Mouse (Mus musculus) heart, postnatal 36 days (tissue): ENCODE data around the gene Gmppa. TPM values are rescaled to one million over a fixed set of nuclear protein-coding genes. Genes with fewer than 3 reads are reported as not detected.
A peak's percentile ranks its signal among the peaks of the same experiment; 100 is the strongest.

ENCODE experiments used
- DNase-seq, 2 experiments: peaks; one replicate each; pipeline ENCODE4 v3.0.0; 2021 to 2022
- intact Hi-C: fragments of 180-260 bp; cut with DNase I; formaldehyde crosslinking; loops from one replicate; pipeline ENCODE4 v1.15.1; 2025
- total RNA-seq, 2 experiments: library from RNA; stranded (reverse); gene quantifications; 2 replicates each; pipeline ENCODE4 v1.2.3; 2021

Gmppa gene
- 10 to 100 TPM; 35.5 to 39.9 TPM for total RNA-seq

DNA sequence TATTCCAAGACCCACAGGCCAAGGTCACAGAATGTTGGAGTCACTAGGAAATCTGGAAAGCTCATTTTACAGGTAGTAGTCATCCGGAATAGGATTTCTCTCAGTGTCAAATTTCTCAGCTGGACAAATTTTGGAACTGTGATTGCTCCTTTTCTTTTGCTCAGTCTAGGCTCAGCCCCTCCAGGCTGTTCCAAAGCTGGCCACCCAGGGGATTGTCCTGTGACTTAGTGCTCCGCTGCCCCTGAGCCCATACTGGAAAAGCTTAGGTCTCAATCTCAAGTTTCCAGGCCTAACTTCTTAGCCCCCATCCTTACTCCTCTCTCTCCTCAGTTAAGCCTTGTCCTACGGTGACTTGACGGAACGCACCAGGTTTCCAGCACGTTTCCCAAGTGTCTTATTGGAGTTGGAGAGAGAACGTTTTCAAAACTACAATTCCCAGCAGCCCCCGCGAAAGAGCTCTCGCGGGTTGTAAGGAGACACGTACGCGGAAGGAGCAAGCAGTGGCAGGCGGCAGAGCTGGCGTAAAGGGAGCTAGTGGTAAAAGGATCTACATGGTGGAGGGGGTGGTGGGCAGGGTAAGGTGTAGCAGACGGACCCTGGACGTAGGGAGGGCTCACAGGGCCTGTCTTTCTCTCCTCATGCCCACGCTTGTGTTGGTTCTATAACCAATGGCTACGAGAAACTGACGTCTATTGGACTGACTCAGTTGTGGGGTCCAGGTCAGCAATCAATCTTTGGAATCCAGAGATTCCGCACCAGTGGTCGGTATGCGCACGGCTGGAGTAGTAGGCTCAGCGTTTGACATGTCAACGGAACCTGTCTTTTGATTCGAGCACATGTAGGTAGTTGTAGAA, at the start of gene Gmppa:
TSS of gene Gmppa (plus strand) at position 456 of the 854 bp plus-strand sequence.
- intact Hi-C loops, result no loop called here

DNA sequence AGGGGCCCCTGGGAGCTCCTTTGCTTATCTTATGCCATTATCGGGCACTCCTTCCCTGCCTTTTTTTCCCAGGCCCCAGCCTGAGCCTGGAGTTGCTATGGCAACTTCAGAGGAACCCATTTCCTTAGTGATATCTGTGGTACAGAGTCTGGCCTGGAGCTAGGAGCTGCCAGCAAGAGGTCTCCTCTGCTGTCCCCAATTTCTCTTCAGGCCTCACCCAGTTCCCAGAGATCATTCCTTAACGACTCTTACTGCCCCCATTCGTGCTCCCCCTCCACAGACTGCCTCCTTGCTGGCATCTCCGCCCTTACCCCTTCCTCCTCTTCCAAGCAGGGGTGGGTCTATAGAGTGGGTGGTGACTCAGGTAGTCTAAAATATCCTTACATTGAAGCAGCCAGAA, 49.6 kb upstream of the Gmppa start:
- intact Hi-C loops, result loop anchor here (5.0 kb wide), 1 partner anchor 39 kb away; no protein-coding TSS in a partner anchor
- no peak for DNase-seq

More for the DNA sequence above, at the start of gene Gmppa:
- DNase-seq, result peak; percentile 82 to 83

DNA sequence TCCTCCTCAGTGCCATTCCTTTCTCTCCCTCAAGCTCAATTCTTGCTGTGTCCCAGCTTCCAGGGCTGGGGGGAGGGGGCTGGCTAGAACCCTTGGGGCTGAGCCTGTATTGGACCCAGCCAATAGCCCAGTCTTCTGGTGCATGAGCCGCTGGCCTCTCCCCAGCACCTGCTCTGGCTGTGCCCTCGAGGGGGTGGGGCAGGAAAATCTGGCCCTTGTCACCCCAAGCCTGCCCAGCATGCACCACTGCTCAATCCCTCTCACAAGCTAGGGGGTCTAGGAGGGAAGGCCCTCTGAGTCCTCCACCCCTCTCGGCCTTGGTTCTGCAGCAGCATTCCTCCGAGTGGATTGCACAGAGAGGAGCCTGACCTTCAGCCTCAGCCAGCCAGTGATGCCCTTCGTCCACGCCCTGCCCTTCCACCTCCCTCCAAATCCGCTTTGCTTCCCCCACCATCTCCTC, 48.2 kb upstream of the Gmppa start:
- DNase-seq, result no peak
- intact Hi-C loops, result loop anchor here (5.0 kb wide), 1 partner anchor 40 kb away; no protein-coding TSS in a partner anchor

DNA sequence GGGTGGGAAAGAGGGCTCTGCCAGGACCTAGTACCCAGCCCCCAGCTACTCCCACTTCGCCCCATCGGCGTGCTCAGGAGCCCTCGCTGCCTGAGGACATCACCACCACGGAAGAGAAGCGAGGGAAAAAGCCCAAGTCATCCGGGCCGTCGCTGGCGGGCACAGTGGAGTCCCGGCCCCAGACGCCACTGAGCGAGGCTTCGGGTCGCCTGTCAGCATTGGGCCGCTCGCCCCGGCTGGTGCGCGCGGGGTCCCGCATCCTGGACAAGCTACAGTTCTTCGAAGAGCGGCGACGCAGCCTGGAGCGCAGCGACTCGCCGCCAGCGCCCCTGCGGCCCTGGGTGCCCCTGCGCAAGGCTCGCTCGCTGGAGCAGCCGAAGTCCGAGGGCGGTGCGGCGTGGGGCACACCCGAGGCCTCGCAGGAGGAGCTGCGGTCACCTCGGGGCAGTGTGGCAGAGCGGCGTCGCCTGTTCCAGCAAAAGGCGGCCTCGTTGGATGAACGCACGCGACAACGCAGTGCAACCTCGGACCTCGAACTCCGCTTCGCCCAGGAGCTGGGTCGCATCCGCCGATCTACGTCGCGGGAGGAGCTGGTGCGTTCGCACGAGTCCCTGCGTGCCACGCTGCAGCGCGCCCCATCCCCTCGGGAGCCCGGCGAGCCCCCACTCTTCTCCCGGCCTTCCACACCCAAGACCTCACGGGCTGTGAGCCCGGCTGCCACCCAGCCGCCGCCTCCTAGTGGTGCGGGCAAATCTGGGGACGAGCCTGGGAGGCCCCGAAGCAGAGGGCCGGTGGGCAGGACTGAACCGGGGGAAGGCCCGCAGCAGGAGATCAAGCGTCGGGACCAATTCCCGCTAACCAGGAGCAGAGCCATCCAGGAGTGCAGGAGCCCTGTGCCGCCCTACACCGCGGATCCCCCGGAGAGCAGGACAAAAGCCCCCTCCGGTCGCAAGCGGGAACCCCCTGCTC, 47.5 kb upstream of the Gmppa start:
- no peak for DNase-seq
- intact Hi-C loops, result loop anchor here (5.0 kb wide), 1 partner anchor 41 kb away; no protein-coding TSS in a partner anchor

DNA sequence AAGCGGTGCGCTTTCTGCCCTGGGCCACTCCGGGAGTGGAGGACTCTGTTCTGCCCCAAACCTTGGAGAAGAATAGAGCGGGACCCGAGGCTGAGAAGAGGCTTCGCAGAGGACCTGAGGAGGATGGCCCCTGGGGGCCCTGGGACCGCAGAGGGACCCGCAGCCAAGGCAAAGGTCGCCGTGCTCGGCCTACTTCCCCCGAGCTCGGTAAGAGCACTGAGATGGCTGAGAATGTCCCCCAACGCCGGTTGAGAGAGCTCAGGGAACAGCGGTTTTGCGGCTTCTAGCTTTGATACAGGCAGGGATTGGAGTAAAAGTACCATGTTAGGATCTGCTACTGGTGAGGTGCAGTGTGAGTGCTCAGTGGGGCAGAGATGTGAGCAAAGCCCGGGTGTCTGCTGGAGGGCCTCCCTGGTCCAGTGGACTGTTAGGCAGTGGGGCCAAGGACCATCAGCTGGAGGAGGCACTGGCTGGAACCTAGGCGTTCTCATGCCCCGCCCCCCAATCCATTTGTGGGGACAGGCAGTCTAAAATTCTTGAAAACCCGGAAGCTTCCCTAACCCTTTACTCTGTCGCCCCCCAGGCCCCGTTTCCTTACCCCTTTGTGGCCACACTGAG, 46.7 kb upstream of the Gmppa start:
- intact Hi-C loops, result loop anchor here (5.0 kb wide), 1 partner anchor 42 kb away; no protein-coding TSS in a partner anchor
- DNase-seq, result no peak

DNA sequence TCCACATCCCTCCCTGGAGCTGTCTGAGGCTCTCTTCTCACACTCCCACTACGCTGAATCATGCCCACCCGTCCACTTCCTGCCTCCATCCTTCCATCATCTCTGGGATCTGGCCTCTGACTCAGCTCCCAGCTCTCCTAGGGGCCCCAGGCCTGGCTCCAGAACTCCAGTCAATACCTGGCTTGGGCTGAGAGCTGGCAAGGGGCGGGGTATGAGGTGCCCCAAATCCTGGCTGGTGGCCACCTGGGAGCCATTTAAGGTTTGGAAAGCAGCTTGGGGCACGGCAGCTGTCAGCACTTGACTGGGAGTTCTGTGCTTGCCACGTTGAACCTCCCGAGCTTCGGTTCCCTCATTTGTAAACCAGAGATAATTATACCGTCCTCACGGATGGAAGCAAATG, 42.6 kb upstream of the Gmppa start:
- peak; percentile 70 to 74 for DNase-seq

DNA sequence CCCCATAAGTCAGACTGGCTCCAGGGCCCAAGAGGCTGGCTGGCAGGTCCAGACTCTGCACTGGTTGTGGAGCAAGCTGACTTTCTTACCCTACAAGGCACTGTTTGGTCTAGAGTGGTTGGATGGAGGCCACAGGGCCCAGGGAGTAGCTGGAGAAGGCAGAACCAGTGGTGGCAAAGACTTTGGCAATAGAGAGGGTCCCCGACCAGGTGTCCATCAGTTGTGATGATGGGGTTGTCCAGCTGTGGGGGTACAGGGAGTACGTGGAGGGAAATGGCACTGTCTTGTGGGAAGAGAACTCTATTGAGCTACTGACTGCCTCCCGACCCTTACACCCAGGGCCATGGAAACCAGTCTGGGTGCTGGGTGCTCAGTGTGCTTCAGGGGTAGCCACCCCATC, 41.9 kb upstream of the Gmppa start:
- intact Hi-C loops, result no loop called here
- no peak for DNase-seq

More for the DNA sequence above, 42.6 kb upstream of the Gmppa start:
- intact Hi-C loops, result no loop called here

DNA sequence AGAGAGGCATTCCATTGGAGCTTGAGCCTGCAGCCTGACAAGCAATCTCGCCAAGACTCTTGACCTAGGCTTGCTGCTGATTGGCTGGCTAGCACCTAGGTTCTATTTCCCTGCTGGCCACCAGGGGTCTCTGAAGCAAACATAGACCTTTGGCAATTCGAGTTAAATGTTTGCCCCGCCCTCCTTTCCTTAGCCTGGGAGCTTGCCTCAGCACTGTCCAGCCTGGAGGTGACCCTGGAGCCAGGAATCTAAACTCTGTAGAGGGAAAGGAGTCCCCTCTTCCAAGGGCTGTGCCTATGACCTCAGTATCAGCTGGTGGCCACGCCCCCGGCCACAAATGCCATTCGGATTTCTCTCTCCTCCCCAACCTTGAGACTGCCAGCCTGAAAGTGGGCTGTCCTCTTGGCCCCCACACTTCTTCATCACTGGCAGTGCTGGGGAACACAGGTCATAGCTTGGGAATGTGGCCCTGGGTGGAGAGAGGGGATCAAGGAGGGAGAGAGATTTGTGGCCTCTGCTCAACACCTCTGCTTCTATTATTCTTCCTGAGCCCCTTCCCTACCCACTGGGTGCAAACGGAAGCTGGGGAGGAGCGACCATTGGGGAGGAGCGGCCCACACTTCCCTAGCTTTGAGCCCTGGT, 36.8 kb upstream of the Gmppa start:
- intact Hi-C loops, result no loop called here
- peak; percentile 72 to 76 for DNase-seq

DNA sequence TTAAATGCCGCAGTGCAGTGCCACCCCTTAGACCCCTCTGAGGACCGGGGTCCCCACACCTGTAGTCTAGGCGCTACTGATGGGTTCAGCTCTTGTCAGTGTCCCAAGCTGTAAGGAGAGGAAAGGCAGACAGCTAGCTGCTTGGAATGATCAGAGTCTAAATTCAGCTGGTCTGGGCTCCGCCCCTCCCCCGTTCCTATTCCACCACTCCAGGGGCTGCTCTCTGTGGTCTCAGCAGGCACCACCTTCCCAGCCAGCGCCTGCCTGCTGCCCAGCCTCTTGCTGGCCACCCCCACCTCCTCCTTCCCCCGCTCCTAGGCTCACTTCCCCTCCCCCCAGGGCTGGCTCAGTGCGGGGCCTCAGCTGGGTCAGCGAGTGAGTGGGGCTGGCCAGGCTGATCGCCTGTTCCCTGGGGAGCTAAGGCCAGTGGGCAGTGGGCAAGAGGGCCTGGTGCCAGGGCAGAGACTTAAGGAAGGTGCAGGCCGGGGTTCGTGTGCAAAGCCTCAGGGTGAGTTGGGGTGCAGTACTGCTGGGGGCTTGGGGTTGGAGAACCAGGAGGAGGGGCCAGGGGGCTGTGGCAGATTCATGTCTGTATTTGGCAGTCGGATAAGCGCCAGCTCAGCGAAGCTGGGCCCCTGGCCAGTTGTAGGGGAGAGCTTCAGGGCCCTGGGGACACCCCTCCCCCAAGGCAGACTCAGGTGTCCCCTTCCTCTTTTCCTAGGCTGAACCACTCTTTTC, 35.8 kb upstream of the Gmppa start:
- DNase-seq, result peak; percentile 57 to 75
- intact Hi-C loops, result loop anchor here (2.0 kb wide), 1 partner anchor 23 kb away; no protein-coding TSS in a partner anchor

DNA sequence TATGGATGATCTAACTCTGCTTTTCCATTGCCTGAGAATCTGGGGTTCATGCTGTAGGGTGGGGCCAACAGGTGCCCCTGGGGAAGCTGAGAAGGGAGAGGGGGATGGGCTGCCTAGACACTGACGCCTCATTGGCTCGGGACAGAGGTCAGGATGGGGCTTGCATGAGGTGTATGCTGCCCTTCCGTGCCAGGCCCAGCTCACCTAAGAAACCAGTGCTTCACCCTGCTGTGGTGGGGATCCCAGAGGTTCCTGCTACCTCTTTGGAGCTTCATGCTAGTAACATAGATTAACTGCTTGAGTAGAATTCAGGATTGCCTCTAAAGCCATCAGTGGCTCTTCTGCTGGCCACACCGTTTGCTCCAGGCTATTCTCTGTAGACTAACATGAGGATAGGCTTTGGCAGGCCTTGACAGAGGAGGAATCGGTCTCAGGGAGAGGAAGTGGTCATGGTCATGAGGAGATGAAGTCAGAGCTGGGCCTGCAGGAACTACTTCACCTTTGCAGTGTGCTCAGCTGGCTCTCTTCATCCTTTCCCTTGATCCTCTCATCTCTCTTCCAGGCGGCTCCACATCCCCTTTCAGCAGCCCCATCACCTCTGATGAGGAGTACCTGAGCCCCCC, 35.1 kb upstream of the Gmppa start:
- intact Hi-C loops, result loop anchor here (2.0 kb wide), 1 partner anchor 24 kb away; no protein-coding TSS in a partner anchor
- no peak for DNase-seq

DNA sequence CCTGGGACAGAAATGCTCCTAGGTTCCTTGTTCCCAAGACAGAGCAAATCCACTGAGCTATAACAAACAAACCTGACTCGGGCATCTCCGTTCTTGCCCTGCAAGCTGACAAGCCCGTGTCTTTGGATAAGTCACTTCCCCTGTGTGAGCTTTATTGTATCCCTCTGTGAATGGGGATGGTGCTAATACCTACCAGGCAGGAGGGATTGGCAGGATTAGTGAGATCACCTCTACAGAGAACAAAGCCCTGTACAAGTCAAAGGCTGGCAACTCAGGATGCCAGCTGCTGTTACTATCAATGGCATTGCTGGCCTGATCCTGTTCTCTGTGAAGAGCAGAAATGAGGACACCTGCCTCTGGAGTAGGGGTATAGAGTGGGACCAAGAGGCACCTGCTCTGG, 30.2 kb upstream of the Gmppa start:
- intact Hi-C loops, result no loop called here
- DNase-seq, result no peak

DNA sequence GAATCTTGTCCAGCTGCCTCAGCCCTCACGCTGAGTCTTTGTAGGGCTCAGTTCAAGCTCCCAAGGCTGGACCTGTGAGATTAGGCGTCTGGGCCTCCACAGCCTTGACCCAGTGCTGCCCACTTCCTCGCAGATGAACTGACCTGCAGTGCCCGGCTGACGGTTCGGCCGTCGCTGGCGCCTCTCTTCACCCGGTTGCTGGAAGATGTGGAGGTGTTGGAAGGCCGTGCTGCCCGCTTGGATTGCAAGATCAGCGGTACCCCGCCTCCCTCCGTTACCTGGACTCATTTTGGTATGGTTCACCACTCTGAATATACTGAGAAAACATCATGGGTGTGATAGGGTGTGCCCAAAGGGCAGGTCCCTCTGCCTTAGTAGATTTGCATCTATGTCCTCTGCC, 29.6 kb upstream of the Gmppa start:
- DNase-seq, result no peak
- intact Hi-C loops, result no loop called here

DNA sequence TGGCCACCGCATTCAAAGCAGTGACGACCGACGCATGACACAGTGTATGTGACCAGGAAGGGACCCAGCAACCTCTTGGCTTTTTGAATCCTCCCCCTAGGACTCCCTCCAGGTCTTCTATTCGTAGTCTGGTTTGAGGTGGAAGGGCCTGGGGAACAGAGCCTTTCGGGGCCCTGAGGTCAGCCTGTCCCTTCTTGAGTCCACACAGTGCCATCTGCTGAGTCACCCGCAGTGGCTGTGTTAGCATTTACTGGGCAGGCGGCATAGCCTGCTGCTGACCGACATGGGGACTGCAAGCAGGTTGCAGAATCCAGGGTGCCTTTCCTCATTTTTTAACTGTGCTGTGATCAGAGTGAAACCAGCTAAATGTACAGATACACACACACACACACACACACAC, 28.7 kb upstream of the Gmppa start:
- DNase-seq, result no peak
- intact Hi-C loops, result no loop called here

DNA sequence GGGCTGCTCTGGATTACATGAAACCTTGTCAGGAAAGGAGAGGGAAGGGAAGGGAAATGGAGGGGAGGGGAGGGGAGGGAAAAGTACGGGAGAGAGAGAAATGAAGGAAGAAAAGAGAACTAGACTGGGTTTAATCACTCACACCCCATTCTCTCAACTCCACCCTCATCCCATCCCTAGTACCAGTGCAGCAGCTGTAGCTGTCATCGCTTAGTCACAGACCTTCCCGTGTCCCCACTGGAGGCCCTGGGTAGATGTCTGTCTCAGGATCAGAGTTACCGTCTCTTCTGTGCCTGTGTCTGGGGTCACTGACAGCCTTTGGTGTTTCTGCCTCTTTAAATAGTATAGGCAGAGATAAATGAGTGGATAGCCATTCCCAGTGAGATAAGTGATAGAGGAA, 27.5 kb upstream of the Gmppa start:
- intact Hi-C loops, result no loop called here
- DNase-seq, result no peak

DNA sequence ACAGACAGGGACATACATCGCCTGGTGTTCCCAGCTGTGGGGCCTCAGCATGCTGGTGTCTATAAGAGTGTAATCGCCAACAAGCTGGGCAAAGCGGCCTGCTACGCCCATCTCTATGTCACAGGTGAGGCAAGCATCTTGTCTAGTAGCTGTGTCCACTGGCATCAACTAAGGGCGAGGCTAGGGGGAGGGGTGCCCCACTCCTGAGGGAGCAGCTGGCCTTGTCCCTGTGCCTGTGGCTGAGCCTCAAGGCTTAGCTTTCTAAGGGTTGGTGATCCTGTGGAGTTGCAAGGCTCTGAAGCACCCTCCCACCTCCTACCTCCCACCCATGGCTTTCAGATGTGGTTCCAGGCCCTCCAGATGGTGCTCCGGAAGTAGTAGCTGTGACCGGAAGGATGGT, 25.8 kb upstream of the Gmppa start:
- intact Hi-C loops, result loop anchor here (5.0 kb wide), 1 partner anchor 38 kb away; no protein-coding TSS in a partner anchor
- DNase-seq, result no peak

DNA sequence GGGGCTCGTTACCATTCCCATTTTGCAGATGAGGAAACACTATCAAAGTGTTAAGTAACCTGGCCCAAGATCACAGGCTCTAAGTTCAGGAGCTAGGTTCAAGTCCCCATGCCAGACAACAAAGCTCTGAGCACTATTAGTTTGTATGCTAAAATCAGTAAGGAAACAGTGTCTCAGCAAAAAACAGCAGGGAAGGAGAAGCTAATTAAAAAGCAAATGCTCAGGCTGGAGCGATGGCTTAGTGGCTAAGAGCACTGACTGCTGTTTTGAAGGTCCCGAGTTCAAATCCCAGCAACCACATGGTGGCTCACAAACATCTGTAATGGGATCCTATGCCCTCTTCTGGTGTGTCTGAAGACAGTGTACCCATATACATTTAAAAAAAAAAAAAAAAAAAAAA, 23.5 kb upstream of the Gmppa start:
- DNase-seq, result no peak
- intact Hi-C loops, result loop anchor here (5.0 kb wide), 1 partner anchor 40 kb away; no protein-coding TSS in a partner anchor

DNA sequence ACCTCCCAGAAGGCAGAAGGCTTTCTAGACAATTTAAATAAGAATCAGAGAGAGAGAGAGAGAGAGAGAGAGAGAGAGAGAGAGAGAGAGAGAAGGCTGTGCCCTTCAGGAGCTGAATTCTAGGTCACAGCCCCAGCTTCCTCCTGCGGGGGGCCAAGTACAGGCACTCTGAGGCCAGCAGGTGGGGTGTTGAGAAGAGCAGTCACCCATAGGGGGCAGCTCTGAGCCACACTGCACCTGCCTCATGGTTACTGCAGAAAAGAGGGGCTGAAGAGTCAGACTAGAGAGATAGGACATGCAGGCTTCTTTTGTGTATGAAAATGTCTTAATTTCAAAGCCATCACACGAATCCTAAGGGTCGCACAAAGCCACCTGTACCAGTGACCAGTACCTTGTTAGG, 22.0 kb upstream of the Gmppa start:
- DNase-seq, result peak in 1 of 2 experiments; percentile 30
- intact Hi-C loops, result loop anchor here (5.0 kb wide), 1 partner anchor 41 kb away; no protein-coding TSS in a partner anchor

DNA sequence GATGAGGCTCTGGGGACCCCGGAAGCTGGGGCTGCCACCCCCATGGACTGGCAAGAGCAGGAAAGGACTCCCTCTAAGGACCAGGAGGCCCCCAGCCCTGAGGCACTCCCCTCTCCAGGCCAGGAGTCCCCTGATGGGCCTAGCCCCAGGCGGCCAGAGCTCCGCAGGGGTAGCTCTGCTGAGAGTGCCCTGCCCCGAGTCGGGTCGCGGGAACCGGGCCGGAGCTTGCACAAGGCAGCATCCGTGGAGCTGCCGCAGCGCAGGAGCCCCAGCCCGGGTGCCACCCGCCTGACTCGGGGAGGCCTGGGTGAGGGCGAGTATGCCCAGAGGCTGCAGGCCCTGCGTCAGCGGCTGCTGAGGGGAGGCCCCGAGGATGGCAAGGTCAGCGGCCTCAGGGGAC, 13.9 kb upstream of the Gmppa start:
- intact Hi-C loops, result no loop called here
- no peak for DNase-seq
